Mouse (Mus musculus): ENCODE data around the gene Prap1.

GRCm38 (mm10) chr7:140049115-140049689 lies 44.0 kb upstream of the Prap1 start:
- TF ChIP-seq CTCF (IDR thresholded peaks at IDR 0.05; ENCODE audit: low read depth) (no peak), EP300 (optimal IDR thresholded peaks at IDR 0.05) (no peak)
